Mouse (Mus musculus) embryonic fibroblast, embryonic 13.5 days (primary cell): Measurements from ENCODE around the gene Hoxa4.

Experiments used
- CTCF ChIP-seq: IDR thresholded peaks from 2 replicates; pipeline ENCODE4 v1.5.1; 2011; ENCODE audit warnings: mild to moderate bottlenecking, control low read depth, low read length, moderate library complexity, borderline replicate concordance; ENCODE audit not compliant: insufficient read depth
- POLR2A ChIP-seq: IDR thresholded peaks from 2 replicates; pipeline ENCODE4 v1.6.1; 2011; ENCODE audit warnings: low read depth, mild to moderate bottlenecking, control low read depth, low read length, moderate library complexity

DNA sequence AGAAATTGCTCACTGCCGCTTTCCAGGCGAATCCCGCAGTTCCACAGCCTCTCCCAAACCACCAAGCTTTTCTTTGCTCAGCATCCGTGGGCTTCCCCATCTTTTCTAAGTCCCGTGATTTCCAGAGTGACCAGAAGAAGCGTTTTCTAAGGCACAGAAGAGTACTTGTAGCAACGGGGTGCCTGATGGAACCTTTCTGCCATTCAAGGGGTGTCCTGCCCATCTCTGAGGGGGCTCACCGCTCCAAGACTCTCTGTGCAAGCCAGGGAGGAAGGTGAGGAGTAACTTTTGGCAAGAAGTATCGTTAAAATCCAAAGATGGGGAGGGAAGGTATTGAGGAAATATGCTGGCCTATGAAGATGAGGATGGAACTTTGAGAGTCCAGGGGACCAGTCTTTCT lies 13.7 kb downstream of the Hoxa4 start:
- TF ChIP-seq CTCF = no peak
- no peak for TF ChIP-seq POLR2A
